Mouse (Mus musculus): ENCODE results near the gene Exph5.

The Exph5 gene

DNA sequence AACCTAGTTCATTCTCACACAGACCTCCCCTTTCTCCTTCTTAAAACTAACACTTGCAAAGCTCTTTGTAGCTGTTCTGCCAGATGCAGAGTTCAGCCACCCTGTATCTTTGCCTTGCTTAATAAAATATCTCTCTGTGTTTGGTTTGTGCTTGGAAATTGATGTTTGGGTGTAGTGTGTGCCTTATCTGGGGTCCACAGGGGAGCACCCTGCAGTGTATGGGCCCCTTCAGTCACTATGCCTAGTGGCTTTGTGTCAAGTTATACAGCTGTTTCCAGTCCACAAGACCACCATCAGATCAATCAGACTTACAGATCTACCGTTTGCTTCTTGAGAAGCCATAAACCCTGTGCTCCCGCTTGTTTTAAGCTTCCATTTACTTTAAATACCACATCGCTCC lies 108.0 kb downstream of the Exph5 start:
- DNase-seq, result no peak

DNA sequence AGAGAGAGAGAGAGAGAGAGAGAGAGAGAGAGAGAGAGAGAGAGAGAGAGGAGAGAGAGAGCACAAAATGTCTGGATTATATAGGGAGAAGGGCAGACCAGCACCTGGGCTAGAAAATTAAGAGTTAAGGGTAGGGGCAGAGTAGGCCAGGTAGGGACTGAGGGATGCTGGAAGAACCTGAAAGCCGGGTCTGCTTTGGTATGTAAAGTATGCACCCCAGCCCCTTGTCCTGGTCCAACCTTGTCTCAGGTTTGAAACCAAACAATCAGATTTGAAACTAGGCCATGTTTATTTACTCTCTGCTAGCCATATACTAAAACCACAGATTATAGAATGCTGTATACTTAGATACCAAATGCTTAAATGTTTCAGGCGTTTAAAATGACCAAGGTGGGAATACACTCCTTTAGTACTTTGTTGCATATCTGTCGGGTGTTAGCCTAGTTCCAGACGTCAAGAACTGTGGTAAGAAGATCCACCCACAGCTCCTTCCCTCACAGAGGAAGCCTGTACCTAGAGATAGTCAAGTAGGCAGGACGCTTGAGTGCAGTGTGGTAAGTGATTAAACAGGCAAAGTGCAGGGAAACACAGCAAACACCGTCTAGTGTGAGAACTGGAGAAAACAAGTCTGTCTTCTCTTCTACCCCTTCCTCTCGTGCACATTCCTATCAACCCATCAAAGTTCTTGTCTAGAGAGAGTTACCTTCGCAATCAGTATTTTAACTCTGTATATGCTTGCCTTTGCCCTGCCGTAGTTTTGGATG lies 120.8 kb downstream of the Exph5 start:
- DNase-seq, result no peak

DNA sequence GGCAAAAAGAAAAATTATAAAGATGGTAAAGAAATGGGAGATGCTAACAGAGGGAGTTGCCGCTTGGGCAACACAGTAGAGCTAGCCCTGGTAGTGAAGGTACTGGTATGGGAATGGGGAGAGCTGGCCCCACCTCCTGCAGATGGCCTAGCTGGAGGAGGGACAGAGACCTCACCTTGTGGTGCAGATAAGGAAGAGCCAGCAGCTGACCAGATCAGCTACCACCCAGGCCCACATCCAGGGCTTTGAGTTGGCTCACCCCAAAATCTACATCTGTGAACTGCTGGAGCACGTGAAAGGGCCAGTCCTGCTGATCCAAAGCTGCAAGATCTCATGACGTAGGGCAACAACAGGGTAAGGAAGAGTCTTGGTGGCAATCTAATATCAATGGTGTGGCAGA lies 125.3 kb downstream of the Exph5 start:
- DNase-seq, result no peak
